Mouse (Mus musculus): ENCODE data around the gene Nfyc.

DNA sequence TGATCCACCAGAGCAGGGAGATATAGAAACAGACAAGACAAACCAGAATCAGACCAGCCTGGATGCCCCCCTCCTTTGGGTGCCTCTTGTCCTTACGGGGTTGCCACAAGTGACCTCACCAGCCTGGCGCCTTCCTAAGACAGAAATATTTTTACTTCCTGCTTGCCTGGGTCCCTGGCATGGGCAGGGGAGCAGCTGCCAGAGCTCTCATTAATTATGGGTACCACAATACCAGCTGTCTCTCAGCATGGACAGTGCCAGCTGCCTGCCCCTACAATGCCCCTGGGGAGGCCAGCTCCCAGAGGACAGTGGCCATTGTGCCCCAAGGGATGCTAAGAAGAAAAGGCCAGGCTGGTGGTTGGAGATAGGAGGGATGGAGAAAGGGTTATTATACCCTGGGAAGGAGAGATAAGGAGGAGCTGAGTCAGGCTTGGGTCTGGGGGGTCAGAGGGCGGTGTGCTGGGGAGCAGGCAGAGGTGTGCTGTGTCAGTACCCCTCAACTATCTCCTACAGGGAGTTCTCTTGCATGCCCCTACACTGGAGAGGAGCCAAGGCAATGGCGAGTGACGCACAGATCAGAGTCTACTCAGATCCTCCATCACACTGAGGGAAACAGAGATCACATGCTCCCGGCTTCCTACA, 117.4 kb downstream of the Nfyc start:
- TF ChIP-seq CTCF (IDR thresholded peaks at IDR 0.05; ENCODE audit: borderline replicate concordance, insufficient read depth, low read depth, low read length) (no peak), POLR2A (IDR thresholded peaks at IDR 0.05; ENCODE audit: borderline replicate concordance, insufficient read depth, low read length) (no peak)
